ENCODE assay signal across 19 mouse cellular contexts in genomic region chr2:120015882-120016281, GRCm38 (mm10). TPM values are rescaled to one million over a fixed set of nuclear protein-coding genes. Genes with fewer than 3 reads are reported as not detected.
A peak's percentile ranks its signal among the peaks of the same experiment; 100 is the strongest.
DNase-seq lines count a peak whose midpoint lies in the region; ATAC-seq and TF ChIP-seq lines count a peak whose summit lies in the region.
"Had no signal": no experiment of that assay in that cellular context is flagged by ENCODE, and none has a peak within 500 bp of the region (broad histone marks: within the 10 kb centered on the region; RNA-seq: fewer than 3 reads in every experiment).

No protein-coding gene starts in this region.

- no peak for TF ChIP-seq EP300 in liver, postnatal 0 days (IDR thresholded peaks at IDR 0.05; ENCODE audit: low read depth)

- H3K27ac ChIP-seq in midbrain, embryonic 11.5 days (ENCODE audit: low read depth, low read length) = no peak overlapping the region
- no peak overlapping the region for H3K27ac ChIP-seq in midbrain, embryonic 15.5 days
- H3K27ac ChIP-seq in liver, embryonic 13.5 days = no peak overlapping the region
- no peak overlapping the region for H3K27ac ChIP-seq in liver, postnatal 0 days (ENCODE audit: low read depth)
- H3K27ac ChIP-seq: embryonic facial prominence, embryonic 13.5 days; forebrain, embryonic 13.5 days; gastrocnemius, adult 2 months; heart, embryonic 13.5 days; hindbrain, embryonic 13.5 days had no signal

- H3K9me3 ChIP-seq in midbrain, embryonic 11.5 days (ENCODE audit: control insufficient read depth, low read length) = no peaks in the 10 kb centered on the region
- no peaks in the 10 kb centered on the region for H3K9me3 ChIP-seq in midbrain, embryonic 15.5 days
- H3K9me3 ChIP-seq in liver, embryonic 13.5 days (replicated peaks) = no peaks in the 10 kb centered on the region
- no peaks in the 10 kb centered on the region for H3K9me3 ChIP-seq in liver, postnatal 0 days (ENCODE audit: low read length)
- H3K9me3 ChIP-seq: embryonic facial prominence, embryonic 13.5 days; forebrain, embryonic 13.5 days; heart, embryonic 13.5 days; hindbrain, embryonic 13.5 days had no signal

- H3K4me3 ChIP-seq in midbrain, embryonic 11.5 days (ENCODE audit: low read depth, low read length) = no peak overlapping the region
- H3K4me3 ChIP-seq in midbrain, embryonic 15.5 days = no peak overlapping the region
- H3K4me3 ChIP-seq in liver, embryonic 13.5 days (replicated peaks) = no peak overlapping the region
- no peak overlapping the region for H3K4me3 ChIP-seq in liver, postnatal 0 days (ENCODE audit: low read depth, low read length)
- H3K4me3 ChIP-seq: embryonic facial prominence, embryonic 13.5 days; forebrain, embryonic 13.5 days; gastrocnemius, adult 2 months; heart, embryonic 13.5 days; hindbrain, embryonic 13.5 days had no signal

- H3K4me1 ChIP-seq in midbrain, embryonic 11.5 days (ENCODE audit: control insufficient read depth, insufficient read depth, low read length) = no peaks in the 10 kb centered on the region
- no peaks in the 10 kb centered on the region for H3K4me1 ChIP-seq in midbrain, embryonic 15.5 days
- H3K4me1 ChIP-seq in liver, embryonic 13.5 days (replicated peaks) = peaks cover 51% of the 10 kb centered on the region
- no peaks in the 10 kb centered on the region for H3K4me1 ChIP-seq in liver, postnatal 0 days (ENCODE audit: insufficient read depth)
- H3K4me1 ChIP-seq: embryonic facial prominence, embryonic 13.5 days; forebrain, embryonic 13.5 days; hindbrain, embryonic 13.5 days had no signal

- TF ChIP-seq CTCF in liver, postnatal 0 days (IDR thresholded peaks at IDR 0.05; ENCODE audit: low read depth) = no peak

- no peak for ATAC-seq in midbrain, embryonic 11.5 days (ENCODE audit: low FRiP score)
- no peak for ATAC-seq in midbrain, embryonic 15.5 days (replicated peaks)
- ATAC-seq in liver, embryonic 13.5 days (ENCODE audit: low read depth) = peak; percentile 60; the same call in 1 of the 2 replicates
- no peak for ATAC-seq in liver, postnatal 0 days
- ATAC-seq: forebrain, embryonic 13.5 days had no signal

- peaks cover 7% of the 10 kb centered on the region for H3K36me3 ChIP-seq in midbrain, embryonic 11.5 days (ENCODE audit: control insufficient read depth, insufficient read depth, low read length)
- peaks cover 30% of the 10 kb centered on the region for H3K36me3 ChIP-seq in midbrain, embryonic 15.5 days (replicated peaks)
- H3K36me3 ChIP-seq in liver, embryonic 13.5 days = peaks cover 8% of the 10 kb centered on the region; the same call in 1 of the 2 replicates
- H3K36me3 ChIP-seq in liver, postnatal 0 days (replicated peaks; ENCODE audit: insufficient read depth, low read length) = peaks cover 7% of the 10 kb centered on the region; the same call in 1 of the 2 replicates

- H3K9ac ChIP-seq in midbrain, embryonic 11.5 days (ENCODE audit: low read length) = no peak overlapping the region
- no peak overlapping the region for H3K9ac ChIP-seq in midbrain, embryonic 15.5 days
- no peak overlapping the region for H3K9ac ChIP-seq in liver, embryonic 13.5 days
- no peak overlapping the region for H3K9ac ChIP-seq in liver, postnatal 0 days (replicated peaks)
- H3K9ac ChIP-seq: embryonic facial prominence, embryonic 13.5 days; forebrain, embryonic 13.5 days; heart, embryonic 13.5 days; hindbrain, embryonic 13.5 days had no signal

- DNase-seq in midbrain, embryonic 11.5 days (ENCODE audit: low spot score, missing footprints) = peak; percentile 17
- no peak for DNase-seq in liver, embryonic 13.5 days
- no peak for DNase-seq in liver, postnatal 0 days
- DNase-seq in MN1 (ENCODE audit: low spot score) = no peak
- no peak for DNase-seq in gastrocnemius, postnatal 25 days
- DNase-seq: adrenal gland, adult 8-10 months; cerebellum, adult 18-20 months; cerebellum, adult 9-11 months; cerebellum, postnatal 36 days; gastrocnemius, adult 2 months; gastrocnemius, postnatal 36 days; heart, adult 11 months; heart, postnatal 10 days had no signal

- 93% methylated on average over 4 of the region's 4 CpGs for WGBS in midbrain, embryonic 11.5 days
- 95% methylated on average over 4 of the region's 4 CpGs for WGBS in midbrain, embryonic 15.5 days
- WGBS in liver, embryonic 13.5 days (ENCODE audit: insufficient replicate concordance) = 35% methylated on average over 4 of the region's 4 CpGs
- 60% methylated on average over 4 of the region's 4 CpGs for WGBS in liver, postnatal 0 days (ENCODE audit: insufficient replicate concordance)

- no peak overlapping the region for H3K4me2 ChIP-seq in midbrain, embryonic 11.5 days
- H3K4me2 ChIP-seq in midbrain, embryonic 15.5 days = no peak overlapping the region
- no peak overlapping the region for H3K4me2 ChIP-seq in liver, embryonic 13.5 days
- 0 out of 2 replicates have a peak overlapping the region, but pooled peaks have one; percentile 9 for H3K4me2 ChIP-seq in liver, postnatal 0 days (ENCODE audit: low read depth, low read length)
- H3K4me2 ChIP-seq: embryonic facial prominence, embryonic 13.5 days; forebrain, embryonic 13.5 days; heart, embryonic 13.5 days; hindbrain, embryonic 13.5 days had no signal

- H3K27me3 ChIP-seq in midbrain, embryonic 11.5 days (ENCODE audit: control insufficient read depth, insufficient read depth, low read length) = no peaks in the 10 kb centered on the region
- no peaks in the 10 kb centered on the region for H3K27me3 ChIP-seq in midbrain, embryonic 15.5 days (replicated peaks)
- no peaks in the 10 kb centered on the region for H3K27me3 ChIP-seq in liver, embryonic 13.5 days
- no peaks in the 10 kb centered on the region for H3K27me3 ChIP-seq in liver, postnatal 0 days (ENCODE audit: insufficient read depth, low read length)
- H3K27me3 ChIP-seq: CH12.LX; embryonic facial prominence, embryonic 13.5 days; forebrain, embryonic 13.5 days; heart, embryonic 13.5 days; hindbrain, embryonic 13.5 days had no signal

RNA-seq across cellular contexts. Expression of gene Jmjd7, which starts 11.4 kb away (rescaled TPM):
- polyA plus RNA-seq in midbrain, embryonic 11.5 days (2014; fragmentation: Nextera tagmentation; extraction: Ambion mirVana) = 18.8 and 19.1 TPM in 2 replicates
- 21.9 and 22.6 TPM in 2 replicates for polyA plus RNA-seq in midbrain, embryonic 15.5 days (2015; fragmentation: Nextera tagmentation; extraction: Ambion mirVana)
- 7.2 and 8.2 TPM in 2 replicates for polyA plus RNA-seq in liver, embryonic 13.5 days (2015; fragmentation: Nextera tagmentation; extraction: Ambion mirVana)
- polyA plus RNA-seq in liver, postnatal 0 days (2015; fragmentation: Nextera tagmentation; extraction: Ambion mirVana) = 4.0 and 4.8 TPM in 2 replicates
- 1 to 10 TPM; 2.5 to 3.7 TPM for total RNA-seq in gastrocnemius, postnatal 25 days (2021)

RNA-seq across cellular contexts. Expression of gene Gm28042, which starts 11.4 kb away (rescaled TPM):
- polyA plus RNA-seq in midbrain, embryonic 11.5 days (2014; fragmentation: Nextera tagmentation; extraction: Ambion mirVana) = 3.6 and 3.9 TPM in 2 replicates
- 6.0 and 7.2 TPM in 2 replicates for polyA plus RNA-seq in midbrain, embryonic 15.5 days (2015; fragmentation: Nextera tagmentation; extraction: Ambion mirVana)
- polyA plus RNA-seq in liver, embryonic 13.5 days (2015; fragmentation: Nextera tagmentation; extraction: Ambion mirVana) = 0.35 and 0.46 TPM in 2 replicates
- polyA plus RNA-seq in liver, postnatal 0 days (2015; fragmentation: Nextera tagmentation; extraction: Ambion mirVana) = 0.13 and 0.38 TPM in 2 replicates
- 1 to 10 TPM in 1 of 2 experiments, under 1 TPM in 1; 0.41 to 1.2 TPM for total RNA-seq in gastrocnemius, postnatal 25 days (2021)

RNA-seq across cellular contexts. Expression of gene Pla2g4b, which starts 17.3 kb away (rescaled TPM):
- 1.5 and 2.3 TPM in 2 replicates for polyA plus RNA-seq in midbrain, embryonic 11.5 days (2014; fragmentation: Nextera tagmentation; extraction: Ambion mirVana)
- 3.9 and 4.6 TPM in 2 replicates for polyA plus RNA-seq in midbrain, embryonic 15.5 days (2015; fragmentation: Nextera tagmentation; extraction: Ambion mirVana)
- 0.14 TPM in 2 replicates for polyA plus RNA-seq in liver, embryonic 13.5 days (2015; fragmentation: Nextera tagmentation; extraction: Ambion mirVana)
- polyA plus RNA-seq in liver, postnatal 0 days (2015; fragmentation: Nextera tagmentation; extraction: Ambion mirVana) = 0.12 and 0.15 TPM in 2 replicates
- total RNA-seq in gastrocnemius, postnatal 25 days (2021) = 1 to 10 TPM; 1.3 to 1.4 TPM

RNA-seq across cellular contexts. Expression of gene Mapkbp1, which starts 43.4 kb away (rescaled TPM):
- polyA plus RNA-seq in midbrain, embryonic 11.5 days (2014; fragmentation: Nextera tagmentation; extraction: Ambion mirVana) = 2.9 and 3.4 TPM in 2 replicates
- 9.7 and 9.9 TPM in 2 replicates for polyA plus RNA-seq in midbrain, embryonic 15.5 days (2015; fragmentation: Nextera tagmentation; extraction: Ambion mirVana)
- 0.28 and 0.57 TPM in 2 replicates for polyA plus RNA-seq in liver, embryonic 13.5 days (2015; fragmentation: Nextera tagmentation; extraction: Ambion mirVana)
- polyA plus RNA-seq in liver, postnatal 0 days (2015; fragmentation: Nextera tagmentation; extraction: Ambion mirVana) = 0.22 and 0.27 TPM in 2 replicates
- 1 to 10 TPM; 6.0 to 6.7 TPM for total RNA-seq in gastrocnemius, postnatal 25 days (2021)
